Mouse (Mus musculus) thymus, adult 2 months (tissue): ENCODE measurements around the gene Ric8b. TPM values are rescaled to one million over a fixed set of nuclear protein-coding genes. Genes with fewer than 3 reads are reported as not detected.

ENCODE experiments used
- DNase-seq: peaks from one replicate; pipeline ENCODE4 v3.0.0; 2021
- H3K27ac ChIP-seq: fragments of 200-500 bp; 2 replicates; pipeline ENCODE4 v1.5.1; 2012; ENCODE audit warnings: low read length, control low read depth; ENCODE audit not compliant: control insufficient read depth, insufficient read depth
- H3K27me3 ChIP-seq: fragments of 200-500 bp; 2 replicates; pipeline ENCODE4 v1.6.1; 2012; ENCODE audit warnings: mild to moderate bottlenecking, low read length, moderate library complexity, mixed read lengths; ENCODE audit not compliant: control insufficient read depth, insufficient read depth
- H3K36me3 ChIP-seq: fragments of 200-500 bp; 2 replicates; pipeline ENCODE4 v1.6.1; 2012; ENCODE audit warnings: mild to moderate bottlenecking, low read length, moderate library complexity; ENCODE audit not compliant: control insufficient read depth, insufficient read depth
- H3K4me1 ChIP-seq: fragments of 200-500 bp; replicated peaks from 2 replicates; pipeline ENCODE4 v1.6.1; 2012; ENCODE audit warnings: low read length; ENCODE audit not compliant: control insufficient read depth, insufficient read depth
- H3K4me3 ChIP-seq: fragments of 200-500 bp; 2 replicates; pipeline ENCODE4 v1.5.1; 2012; ENCODE audit warnings: mild to moderate bottlenecking, low read length, control low read depth, moderate library complexity; ENCODE audit not compliant: control insufficient read depth, insufficient read depth
- CTCF ChIP-seq: fragments of 200-500 bp; IDR thresholded peaks from 2 replicates; pipeline ENCODE4 v1.5.1; 2012; ENCODE audit warnings: mild to moderate bottlenecking, control low read depth, low read length, moderate library complexity, borderline replicate concordance; ENCODE audit not compliant: control insufficient read depth, poor library complexity, insufficient read depth; ENCODE audit errors: extremely low read depth
- POLR2A ChIP-seq: fragments of 200-500 bp; IDR thresholded peaks from 2 replicates; pipeline ENCODE4 v1.6.1; 2012; ENCODE audit warnings: mild to moderate bottlenecking, low read length, control low read depth, moderate library complexity; ENCODE audit not compliant: control insufficient read depth, poor library complexity, insufficient read depth; ENCODE audit errors: extremely low read depth
- WGBS: fragments of 180-500 bp; shearing (Covaris S2); methylation state at CpG from one replicate; pipeline ENCODE4 v1.1.7; 2018; 5-methylcytosine and 5-hydroxymethylcytosine counted together
- polyA plus RNA-seq: library from polyadenylated mRNA; depleted of rRNA; stranded (reverse); fragments of >200 nt; gene quantifications from 2 replicates; pipeline ENCODE4 v1.2.3, GENCODE M21; 2012

The Ric8b gene
- polyA plus RNA-seq, 1 experiment: 17.6 TPM

DNA sequence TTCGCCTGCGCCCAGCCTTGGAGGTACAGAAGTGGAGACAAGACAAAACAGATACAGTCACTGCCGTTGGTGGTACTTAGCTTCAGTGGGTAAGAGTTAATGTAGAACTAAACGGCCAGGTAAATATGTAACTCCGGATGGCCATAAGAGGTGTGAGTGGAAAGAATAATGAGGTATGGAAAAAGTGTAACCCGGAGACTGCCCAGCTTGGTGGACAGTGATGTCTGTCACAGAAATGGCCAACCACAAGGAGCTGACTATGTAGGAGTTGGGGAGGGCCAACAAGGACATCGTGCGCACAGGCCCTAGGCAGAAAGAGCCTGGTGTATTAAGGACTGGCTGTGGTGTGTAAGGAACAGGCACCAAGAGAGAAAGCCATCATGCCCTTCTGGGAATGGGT is 30.6 kb upstream of the Ric8b start:
- TF ChIP-seq POLR2A (no peak), CTCF (no peak)
- Histone ChIP-seq H3K27ac (no peak overlapping the region), H3K36me3 (no peaks in the 10 kb centered on the region), H3K4me1 (0 out of 2 replicates have a peak, but pooled peaks cover 3% of the 10 kb centered on the region), H3K27me3 (no peaks in the 10 kb centered on the region), H3K4me3 (no peak overlapping the region)
- WGBS: 86% methylated on average over 8 of the region's 8 CpGs
- no peak for DNase-seq

DNA sequence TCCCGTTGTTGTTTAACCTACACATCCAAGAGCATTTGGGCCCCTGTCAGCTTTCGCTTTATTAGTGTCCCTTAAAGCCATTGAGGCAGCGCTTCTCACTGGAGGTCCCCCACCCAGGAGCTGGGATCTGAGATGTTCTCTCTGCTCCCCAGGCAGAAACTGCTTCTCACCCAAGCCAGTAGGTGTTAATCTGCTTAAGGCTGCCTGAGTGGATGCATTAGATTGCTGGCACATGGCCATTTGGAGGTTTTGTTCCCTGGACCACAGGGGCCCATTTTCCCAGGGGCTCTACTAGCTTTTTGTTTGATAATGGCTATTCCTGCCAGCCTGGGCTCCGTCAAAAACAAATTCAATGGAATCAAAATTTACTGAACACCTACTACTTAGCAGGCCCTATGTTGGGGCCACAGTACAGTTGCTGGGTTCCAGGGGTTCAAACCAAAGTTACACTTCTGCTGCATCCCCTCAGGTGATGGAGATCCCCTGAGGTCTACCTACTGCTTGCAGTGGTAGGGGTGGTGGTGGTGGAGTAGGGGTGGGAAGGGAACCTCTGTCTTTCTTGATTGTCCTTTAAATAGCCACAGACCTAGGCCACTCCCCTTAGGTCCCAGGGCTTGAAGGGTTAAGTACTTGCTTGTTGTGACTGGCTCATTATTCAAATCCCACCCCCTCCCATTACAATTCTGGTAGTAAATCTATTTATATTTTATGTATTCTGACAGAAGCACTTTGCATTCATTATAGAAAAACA is 28.1 kb upstream of the Ric8b start:
- Histone ChIP-seq H3K27ac (no peak overlapping the region), H3K36me3 (no peaks in the 10 kb centered on the region), H3K4me1 (0 out of 2 replicates have a peak, but pooled peaks cover 2% of the 10 kb centered on the region), H3K27me3 (no peaks in the 10 kb centered on the region), H3K4me3 (no peak overlapping the region)
- 93% methylated on average over 4 of the region's 4 CpGs for WGBS
- TF ChIP-seq CTCF (no peak), POLR2A (no peak)
- DNase-seq: no peak

DNA sequence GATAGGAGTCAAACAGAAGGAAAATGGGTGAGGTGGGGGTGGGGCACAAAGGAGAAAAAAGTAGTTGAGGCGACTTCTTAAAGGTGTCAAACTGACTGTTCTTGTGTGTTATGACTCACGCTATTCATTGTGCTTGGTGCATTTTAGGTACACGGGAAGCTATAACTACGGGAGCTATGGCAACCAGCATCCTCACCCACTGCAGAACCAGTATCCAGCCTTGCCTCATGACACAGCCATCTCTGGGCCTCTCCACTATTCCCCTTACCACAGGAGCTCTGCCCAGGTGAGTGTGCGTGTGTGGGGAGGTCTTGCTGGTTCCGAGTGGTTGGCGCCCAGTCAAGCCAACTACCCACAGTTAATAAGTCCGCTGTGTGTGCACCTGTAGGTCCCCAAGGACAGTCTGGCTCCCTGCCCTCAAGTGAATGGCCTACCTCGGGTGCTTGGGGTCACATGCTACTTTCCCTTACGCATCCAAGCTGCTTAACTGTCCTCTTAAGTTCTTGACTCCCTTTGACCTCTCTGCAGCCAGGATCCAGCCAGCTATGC is 21.5 kb upstream of the Ric8b start:
- Histone ChIP-seq H3K4me1 (peaks cover 28% of the 10 kb centered on the region), H3K4me3 (no peak overlapping the region), H3K27me3 (no peaks in the 10 kb centered on the region), H3K36me3 (no peaks in the 10 kb centered on the region), H3K27ac (no peak overlapping the region)
- DNase-seq: no peak
- no peak for TF ChIP-seq CTCF
- TF ChIP-seq POLR2A: no peak
- WGBS: 93% methylated on average over 10 of the region's 10 CpGs

DNA sequence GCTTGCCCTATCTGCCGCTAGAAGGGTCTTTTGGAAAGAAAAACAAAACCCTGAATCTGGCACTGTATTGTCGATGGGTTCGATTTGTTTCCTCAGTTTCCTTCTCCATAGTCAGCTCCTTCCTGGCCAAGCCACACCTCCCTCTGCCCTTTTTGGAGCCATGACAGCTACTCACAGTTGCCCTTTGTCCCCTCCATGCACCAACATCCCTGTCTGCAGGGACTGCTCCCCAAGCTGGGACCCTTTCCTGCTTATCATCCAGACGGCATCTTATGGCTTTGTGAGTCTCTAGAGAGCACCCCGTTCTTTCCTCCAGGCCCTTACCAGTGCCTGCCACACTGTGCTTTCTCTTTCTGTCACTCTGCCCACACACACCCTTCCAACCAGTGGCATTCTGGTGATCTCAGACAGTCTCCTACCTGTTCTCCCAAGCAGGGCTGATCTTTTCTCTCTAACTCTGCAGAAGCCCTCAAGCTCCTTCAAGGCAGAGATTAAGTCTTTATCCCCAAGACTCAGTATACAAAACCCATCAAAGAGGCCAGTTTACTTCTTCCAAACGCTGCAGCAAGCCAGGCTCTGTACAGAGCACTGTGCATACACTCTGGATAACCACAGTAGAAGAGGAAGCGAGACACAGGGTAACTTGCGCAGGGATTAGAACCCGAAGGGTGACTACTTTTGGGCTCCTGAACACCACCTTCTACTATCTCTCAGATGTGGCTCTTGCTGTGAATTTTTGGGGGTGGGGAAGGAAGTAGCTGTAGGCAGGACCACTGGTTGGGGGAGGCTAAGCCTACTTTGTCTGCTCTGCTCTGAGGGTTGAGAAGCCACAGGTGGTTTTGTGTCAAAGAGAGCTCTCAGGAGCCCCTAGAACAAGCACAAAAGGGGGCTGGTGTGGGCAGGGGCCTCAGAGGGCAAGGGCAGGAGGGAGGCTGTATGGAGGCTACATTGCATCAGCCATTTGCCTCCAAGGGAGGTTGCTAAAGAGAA is 20.2 kb upstream of the Ric8b start:
- H3K36me3 ChIP-seq: no peaks in the 10 kb centered on the region
- H3K27ac ChIP-seq: peak overlapping the region; percentile 27; the same call in 1 of the 2 replicates
- no peaks in the 10 kb centered on the region for H3K27me3 ChIP-seq
- peaks cover 28% of the 10 kb centered on the region for H3K4me1 ChIP-seq
- DNase-seq: peak; percentile 60
- TF ChIP-seq POLR2A: no peak
- no peak overlapping the region for H3K4me3 ChIP-seq
- WGBS: 29% methylated on average over 9 of the region's 9 CpGs

DNA sequence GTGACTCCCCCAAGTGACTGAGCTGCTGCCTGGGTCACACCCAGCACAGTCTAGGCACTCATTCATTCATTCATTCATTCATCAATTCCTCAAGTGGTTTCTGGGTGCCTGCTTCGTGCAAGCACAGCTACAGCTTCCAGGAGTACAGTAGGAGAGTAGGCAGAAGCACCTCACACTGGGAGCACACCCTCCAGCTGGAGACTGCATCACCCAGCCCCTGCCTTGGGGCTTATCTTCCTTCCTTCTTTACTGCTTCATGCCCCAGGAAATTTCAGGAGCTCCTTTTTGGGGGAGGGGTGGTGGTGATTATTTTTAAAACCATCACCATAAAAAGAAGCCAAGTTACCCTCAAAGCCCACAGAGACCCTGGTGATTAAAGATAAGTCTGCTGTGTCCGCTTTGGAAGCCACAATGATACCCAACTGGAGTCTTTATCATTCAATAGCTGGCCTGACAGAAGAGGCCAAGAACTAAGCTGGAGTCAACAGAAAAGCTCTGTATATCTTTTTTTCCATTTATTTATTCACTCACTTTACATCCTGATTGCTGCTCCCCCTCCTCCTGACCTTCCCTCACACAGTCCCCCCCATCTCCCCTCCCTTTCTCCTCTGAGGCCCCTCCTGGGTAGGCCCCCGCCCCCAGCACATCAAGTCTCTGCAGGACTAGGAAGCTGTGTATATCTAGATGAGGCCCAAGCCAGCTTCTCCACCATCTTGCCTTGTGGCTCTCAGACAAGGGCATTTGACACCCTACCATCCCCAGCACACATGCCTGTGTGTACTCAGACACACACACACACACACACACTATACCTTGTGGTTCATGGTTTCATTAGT is 19.1 kb upstream of the Ric8b start:
- no peak for DNase-seq
- 45% methylated on average over 3 of the region's 3 CpGs for WGBS
- H3K36me3 ChIP-seq: no peaks in the 10 kb centered on the region
- no peak for TF ChIP-seq POLR2A
- TF ChIP-seq CTCF: no peak
- no peak overlapping the region; the same call in 1 of the 2 replicates for H3K27ac ChIP-seq
- no peak overlapping the region for H3K4me3 ChIP-seq
- peaks cover 29% of the 10 kb centered on the region for H3K4me1 ChIP-seq
- H3K27me3 ChIP-seq: no peaks in the 10 kb centered on the region
